In the genomic region with DNA sequence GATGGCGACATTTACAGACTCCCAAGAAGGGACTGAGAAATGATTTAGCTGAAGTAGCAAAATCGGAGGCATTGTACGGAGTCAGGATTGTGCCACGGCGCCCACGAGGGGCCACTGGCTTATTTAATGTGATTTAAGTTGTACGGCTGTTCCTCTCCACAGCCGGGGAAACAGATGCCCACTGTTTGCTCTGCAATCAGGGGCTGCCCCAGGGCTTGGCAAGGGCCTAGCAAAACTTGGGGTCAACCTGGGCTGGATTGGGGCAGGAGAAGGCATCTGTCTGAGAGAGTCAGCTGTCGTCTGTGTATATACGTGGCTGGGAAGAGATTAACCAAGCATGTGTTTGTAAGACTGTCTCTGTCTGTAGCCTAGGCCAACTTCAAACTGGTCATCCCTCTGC, we compare ENCODE assay signal across 14 mouse cellular contexts.
A peak's percentile ranks its signal among the peaks of the same experiment; 100 is the strongest.
DNase-seq lines count a peak whose midpoint lies in the region; ATAC-seq lines count a peak whose summit lies in the region.
"Had no signal": no experiment of that assay in that cellular context is flagged by ENCODE, and none has a peak within 500 bp of the region (broad histone marks: within the 10 kb centered on the region; RNA-seq: fewer than 3 reads in every experiment).

No protein-coding gene starts in this region.

- H3K4me2 ChIP-seq in kidney, embryonic 14.5 days (replicated peaks; ENCODE audit: low read depth, low read length), result no peak overlapping the region
- H3K4me2 ChIP-seq in embryonic facial prominence, embryonic 12.5 days (replicated peaks), result no peak overlapping the region
- no peak overlapping the region for H3K4me2 ChIP-seq in intestine, embryonic 16.5 days (ENCODE audit: low read depth, low read length)
- H3K4me2 ChIP-seq: heart, embryonic 13.5 days; liver, embryonic 15.5 days had no signal

- 32% methylated on average over 10 of the region's 10 CpGs for WGBS in kidney, embryonic 14.5 days
- WGBS in embryonic facial prominence, embryonic 12.5 days, result 17% methylated on average over 10 of the region's 10 CpGs
- 28% methylated on average over 10 of the region's 10 CpGs for WGBS in intestine, embryonic 16.5 days

- H3K27ac ChIP-seq in kidney, embryonic 14.5 days (ENCODE audit: low read depth, low read length), result no peak overlapping the region
- peak overlapping the region; percentile 30; the same call in 1 of the 2 replicates for H3K27ac ChIP-seq in embryonic facial prominence, embryonic 12.5 days
- H3K27ac ChIP-seq in intestine, embryonic 16.5 days (ENCODE audit: low read length), result no peak overlapping the region
- H3K27ac ChIP-seq: heart, embryonic 13.5 days; liver, embryonic 15.5 days had no signal

- DNase-seq in kidney, postnatal 14 days, result no peak
- peak; percentile 36 for DNase-seq in neural tube, embryonic 10.5 days (ENCODE audit: extremely low spot score, low spot score)
- no peak for DNase-seq in right cerebral cortex, postnatal 14 days
- DNase-seq: adrenal gland, postnatal 10 days; kidney, adult 2 months; layer of hippocampus, postnatal 36 days; thymus, postnatal 25 days had no signal

- H3K36me3 ChIP-seq in kidney, embryonic 14.5 days (ENCODE audit: control insufficient read depth, insufficient read depth, low read length), result no peaks in the 10 kb centered on the region
- no peaks in the 10 kb centered on the region for H3K36me3 ChIP-seq in embryonic facial prominence, embryonic 12.5 days
- H3K36me3 ChIP-seq in intestine, embryonic 16.5 days (ENCODE audit: control insufficient read depth, insufficient read depth, low read length), result no peaks in the 10 kb centered on the region
- H3K36me3 ChIP-seq: heart, embryonic 13.5 days; liver, embryonic 15.5 days had no signal

- ATAC-seq in kidney, embryonic 14.5 days (ENCODE audit: low FRiP score, low TSS enrichment), result 0 out of 2 replicates have a peak, but pooled peaks have one; percentile 21
- ATAC-seq in embryonic facial prominence, embryonic 12.5 days (ENCODE audit: insufficient number of reproducible peaks, insufficient read depth, low FRiP score, low TSS enrichment), result no peak
- peak; percentile 11; the same call in 1 of the 2 replicates for ATAC-seq in intestine, embryonic 16.5 days
- no peak for ATAC-seq in monocyte, adult 5-6 weeks (replicated peaks; ENCODE audit: insufficient number of reproducible peaks, low FRiP score, low TSS enrichment, poor library complexity, severe bottlenecking)

- peaks cover 33% of the 10 kb centered on the region for H3K4me1 ChIP-seq in kidney, embryonic 14.5 days (ENCODE audit: control insufficient read depth, insufficient read depth, low read length)
- H3K4me1 ChIP-seq in embryonic facial prominence, embryonic 12.5 days, result peaks cover 34% of the 10 kb centered on the region
- no peaks in the 10 kb centered on the region; the same call in 1 of the 2 replicates for H3K4me1 ChIP-seq in intestine, embryonic 16.5 days (ENCODE audit: control insufficient read depth, insufficient read depth, low read length)
- H3K4me1 ChIP-seq: liver, embryonic 15.5 days had no signal

- no peak overlapping the region for H3K4me3 ChIP-seq in kidney, embryonic 14.5 days (ENCODE audit: low read length)
- no peak overlapping the region for H3K4me3 ChIP-seq in embryonic facial prominence, embryonic 12.5 days
- no peak overlapping the region for H3K4me3 ChIP-seq in intestine, embryonic 16.5 days (ENCODE audit: low read length)
- H3K4me3 ChIP-seq: heart, embryonic 13.5 days; liver, embryonic 15.5 days had no signal

- no peaks in the 10 kb centered on the region for H3K9me3 ChIP-seq in kidney, embryonic 14.5 days (ENCODE audit: control insufficient read depth, low read length)
- no peaks in the 10 kb centered on the region for H3K9me3 ChIP-seq in embryonic facial prominence, embryonic 12.5 days
- H3K9me3 ChIP-seq in intestine, embryonic 16.5 days (ENCODE audit: control insufficient read depth, low read length), result no peaks in the 10 kb centered on the region
- H3K9me3 ChIP-seq: heart, embryonic 13.5 days; liver, embryonic 15.5 days had no signal

- no peak overlapping the region for H3K9ac ChIP-seq in kidney, embryonic 14.5 days (ENCODE audit: low read depth, low read length)
- no peak overlapping the region for H3K9ac ChIP-seq in embryonic facial prominence, embryonic 12.5 days
- H3K9ac ChIP-seq in intestine, embryonic 16.5 days (ENCODE audit: low read depth, low read length), result no peak overlapping the region
- H3K9ac ChIP-seq: heart, embryonic 13.5 days; liver, embryonic 15.5 days had no signal

- H3K27me3 ChIP-seq in kidney, embryonic 14.5 days (ENCODE audit: control insufficient read depth, insufficient read depth, low read length), result no peaks in the 10 kb centered on the region
- H3K27me3 ChIP-seq in embryonic facial prominence, embryonic 12.5 days, result no peaks in the 10 kb centered on the region
- H3K27me3 ChIP-seq in intestine, embryonic 16.5 days (replicated peaks; ENCODE audit: control insufficient read depth, insufficient read depth, low read length), result no peaks in the 10 kb centered on the region
- H3K27me3 ChIP-seq: CH12.LX; heart, embryonic 13.5 days; liver, embryonic 15.5 days had no signal

Comparison
In these comparisons a context has a peak if more than half of its experiments do, and no peak if none do; other contexts are left out.
1. ATAC-seq: peak in kidney, embryonic 14.5 days (single experiment) and intestine, embryonic 16.5 days (single experiment); none in embryonic facial prominence, embryonic 12.5 days (single experiment) and monocyte, adult 5-6 weeks (single experiment).